Mouse (Mus musculus): ENCODE measurements around the gene Htra1.

Htra1 gene

DNA sequence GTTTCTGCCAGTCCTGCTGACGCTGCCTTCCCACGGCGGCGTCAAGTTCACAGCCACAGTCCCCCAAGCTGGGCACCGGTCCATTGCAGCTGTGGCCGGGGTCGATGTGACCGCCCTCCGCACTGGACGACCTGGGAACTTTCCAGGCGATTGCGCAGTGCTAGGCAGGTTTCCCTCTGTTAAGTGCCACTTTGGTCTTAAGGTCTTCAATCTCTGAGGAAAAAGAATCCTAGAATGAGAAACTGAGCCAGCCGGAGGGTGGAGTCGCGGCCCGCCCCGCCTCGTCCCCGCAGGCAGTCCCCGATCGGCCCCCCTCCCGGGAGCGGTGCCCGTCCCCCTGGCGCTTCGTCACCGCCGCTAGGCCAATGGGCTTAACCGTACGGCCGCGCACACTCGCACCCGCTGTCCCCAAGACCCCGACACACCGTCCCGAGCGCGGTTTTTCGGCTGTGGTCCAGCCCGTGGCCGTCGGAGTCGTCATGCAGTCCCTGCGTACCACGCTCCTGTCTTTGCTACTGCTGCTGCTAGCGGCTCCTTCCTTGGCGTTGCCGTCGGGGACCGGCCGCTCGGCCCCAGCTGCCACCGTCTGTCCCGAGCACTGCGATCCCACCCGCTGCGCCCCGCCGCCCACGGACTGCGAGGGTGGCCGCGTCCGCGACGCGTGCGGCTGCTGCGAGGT lies at the start of gene Htra1:
Gene Htra1 (plus strand): TSS at position 319 of the 679 bp plus-strand sequence.
- in situ Hi-C loops (cut with MboI, MseI), result no loop called here

DNA sequence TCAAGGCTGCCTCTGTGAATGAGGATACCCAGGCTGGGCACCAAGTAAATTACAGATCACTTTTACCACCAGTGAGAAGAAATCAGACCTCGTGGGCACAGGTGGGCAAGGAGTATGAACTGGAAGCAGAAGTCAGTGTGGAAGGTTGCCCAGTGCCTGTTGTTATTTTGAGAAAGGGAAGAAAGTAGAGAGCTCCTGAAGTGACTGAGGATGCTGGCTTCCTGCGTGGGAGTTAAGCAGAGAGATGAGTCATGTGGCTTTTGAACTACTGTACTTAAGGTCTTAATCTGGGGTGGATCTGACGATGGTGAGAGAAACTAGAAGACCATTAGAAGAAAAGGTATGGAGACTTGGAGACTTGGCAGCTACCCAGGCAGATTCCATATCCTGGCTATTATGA lies 49.7 kb upstream of the Htra1 start:
- in situ Hi-C loops (cut with MboI, MseI), result no loop called here

DNA sequence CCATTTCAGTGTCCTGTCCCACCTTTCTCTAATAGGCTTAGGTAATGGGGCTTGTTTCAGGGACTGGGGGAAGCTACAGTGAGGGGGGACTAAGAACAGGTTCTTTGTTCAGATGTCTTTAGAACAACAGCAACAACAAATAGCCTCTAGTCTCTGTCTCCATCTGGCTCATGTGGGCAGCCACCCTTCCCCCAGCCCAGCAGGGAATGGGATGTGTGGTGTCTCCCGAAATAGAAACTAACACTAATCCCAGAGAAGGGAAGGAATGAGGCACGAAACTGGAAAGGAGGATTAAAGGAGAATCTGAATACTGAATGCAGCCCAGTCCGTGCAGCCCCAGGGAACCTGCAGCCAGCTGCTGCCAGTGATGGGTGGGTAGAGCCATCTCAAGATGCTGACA lies 48.0 kb upstream of the Htra1 start:
- in situ Hi-C loops (cut with MboI, MseI), result no loop called here

DNA sequence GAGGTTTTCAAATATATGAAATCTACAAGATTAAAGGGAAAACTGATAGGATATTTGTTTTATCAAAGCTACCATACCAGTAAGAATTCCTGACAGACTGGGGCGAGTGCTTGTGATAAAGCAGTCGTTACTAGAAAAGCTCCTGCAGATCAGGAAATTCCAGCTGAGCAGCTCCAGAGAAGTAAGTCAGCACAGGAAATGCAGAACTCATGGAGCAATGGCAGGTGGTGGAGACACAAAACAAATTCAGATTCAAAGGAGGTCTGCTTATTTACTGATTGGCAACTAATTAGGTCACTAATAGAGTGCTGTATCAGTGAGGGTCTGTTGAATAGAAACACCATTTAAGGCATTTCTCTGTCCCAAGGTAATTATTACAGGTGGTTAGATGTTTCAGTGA lies 45.0 kb upstream of the Htra1 start:
- in situ Hi-C loops (cut with MboI, MseI), result loop anchor here in 1 of 2 experiments (10.0 kb wide), 1 partner anchor 376 kb away; no protein-coding TSS in a partner anchor

DNA sequence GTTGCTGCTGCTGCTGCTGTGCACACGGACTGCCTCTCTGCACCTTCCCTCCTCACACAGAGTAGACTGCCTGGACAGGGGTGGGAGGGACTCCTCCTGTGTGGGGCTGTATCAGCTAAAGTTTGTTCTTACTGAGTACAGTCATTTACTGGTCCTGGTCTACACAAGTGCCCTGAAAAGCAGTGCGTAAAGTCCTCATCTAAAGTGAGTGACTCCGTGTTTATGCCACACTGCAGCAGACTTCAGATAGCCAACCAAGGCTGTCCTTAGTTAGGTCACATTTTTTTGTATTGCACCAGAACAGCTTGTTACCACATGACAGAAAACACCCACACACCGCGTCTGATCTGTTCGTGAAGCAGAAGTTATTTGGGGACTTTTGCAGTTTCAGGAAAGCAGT lies 42.9 kb upstream of the Htra1 start:
- in situ Hi-C loops (cut with MboI, MseI), result loop anchor here in 1 of 2 experiments (10.0 kb wide), 1 partner anchor 378 kb away; no protein-coding TSS in a partner anchor

DNA sequence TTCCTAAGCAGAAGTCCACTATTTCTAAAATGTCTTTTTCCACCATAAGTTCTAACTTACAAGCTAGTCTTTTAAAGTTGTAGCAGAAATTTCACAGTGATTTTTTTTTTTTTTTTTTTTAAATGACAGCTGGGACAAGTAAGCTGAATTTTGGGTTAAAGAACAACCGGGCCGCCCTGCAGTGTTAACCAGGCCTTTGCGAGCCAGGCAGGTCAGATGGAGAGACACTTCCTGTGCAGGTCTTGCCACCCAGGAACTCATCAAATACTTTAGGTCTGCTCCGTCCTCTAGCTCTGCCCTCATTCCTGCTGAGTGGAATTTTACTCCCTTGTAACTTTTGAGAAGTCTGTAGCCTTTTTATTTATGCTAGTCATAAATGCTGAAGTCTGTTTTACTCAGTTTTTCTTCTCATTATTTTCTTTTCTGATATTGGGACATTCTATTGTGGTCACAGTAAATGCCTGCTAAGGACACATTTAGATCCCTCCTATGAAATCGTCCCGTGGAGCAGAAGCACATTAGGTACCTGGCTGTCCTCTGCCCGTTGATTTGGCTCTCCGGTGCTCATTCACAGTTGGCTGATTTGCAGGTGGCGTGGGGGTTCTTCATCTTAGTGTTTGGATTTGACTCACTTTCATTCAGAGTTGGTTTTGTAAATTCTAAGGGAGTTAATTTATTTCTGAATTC lies 40.8 kb upstream of the Htra1 start:
- in situ Hi-C loops (cut with MboI, MseI), result loop anchor here in 1 of 2 experiments (10.0 kb wide), 1 partner anchor 380 kb away; no protein-coding TSS in a partner anchor

DNA sequence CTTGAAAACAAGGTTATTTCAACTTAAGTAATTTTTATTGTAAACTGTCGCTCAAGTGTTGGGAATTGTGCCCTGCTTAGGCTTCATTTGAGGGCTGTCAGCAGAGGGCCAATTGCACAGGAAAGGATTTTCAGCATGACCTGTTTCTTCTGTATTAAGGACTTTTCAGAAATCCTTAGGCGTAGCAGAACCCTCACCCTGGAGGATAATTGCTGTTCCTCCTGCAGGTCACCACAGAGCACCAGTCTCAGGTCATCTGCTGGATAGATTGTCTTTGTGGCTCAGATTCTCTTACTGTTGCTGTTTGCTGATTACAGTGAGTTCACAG lies 40.3 kb upstream of the Htra1 start:
- in situ Hi-C loops (cut with MboI, MseI), result loop anchor here in 1 of 2 experiments (10.0 kb wide), 1 partner anchor 381 kb away; no protein-coding TSS in a partner anchor

DNA sequence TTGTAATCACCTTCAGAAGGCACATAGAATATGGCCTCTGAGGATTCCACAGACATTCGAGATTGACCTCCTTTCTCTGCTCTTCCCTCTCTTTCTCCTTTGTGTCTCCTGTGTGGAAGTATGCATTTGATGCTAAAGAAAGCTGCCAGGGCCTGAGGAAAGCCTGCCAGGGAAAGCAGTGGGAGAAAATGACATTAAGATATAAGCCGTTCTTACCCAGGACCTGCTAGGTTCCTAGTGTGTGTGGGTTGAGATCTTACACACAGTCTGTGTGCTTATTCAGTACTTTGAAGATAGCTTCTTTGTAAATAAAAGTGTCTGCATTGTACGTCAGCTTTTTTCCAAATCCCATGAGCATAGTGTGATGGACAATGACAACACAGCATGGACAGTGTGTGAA lies 39.8 kb upstream of the Htra1 start:
- in situ Hi-C loops (cut with MboI, MseI), result loop anchor here in 1 of 2 experiments (10.0 kb wide), 1 partner anchor 381 kb away; no protein-coding TSS in a partner anchor

DNA sequence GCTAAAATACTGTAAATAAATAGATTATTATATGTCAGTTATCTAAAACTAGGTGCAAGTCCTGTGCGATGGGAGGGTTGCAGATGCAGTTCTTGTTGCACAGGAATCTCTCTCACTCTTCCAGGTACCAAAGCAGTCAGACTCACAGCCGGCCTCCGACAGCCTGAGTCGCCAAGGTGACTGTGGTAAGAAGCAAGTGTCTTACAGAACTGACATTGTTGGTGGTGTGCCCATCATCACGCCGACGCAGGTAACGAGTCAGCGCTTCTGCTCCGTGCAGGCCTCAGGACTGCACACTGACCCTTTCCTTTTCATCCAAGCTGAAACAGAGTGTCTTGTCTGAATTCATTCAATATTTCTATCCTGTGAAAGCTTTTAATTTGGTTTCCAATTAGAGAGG lies 38.7 kb upstream of the Htra1 start:
- in situ Hi-C loops (cut with MboI, MseI), result loop anchor here in 1 of 2 experiments (10.0 kb wide), 1 partner anchor 382 kb away; no protein-coding TSS in a partner anchor

DNA sequence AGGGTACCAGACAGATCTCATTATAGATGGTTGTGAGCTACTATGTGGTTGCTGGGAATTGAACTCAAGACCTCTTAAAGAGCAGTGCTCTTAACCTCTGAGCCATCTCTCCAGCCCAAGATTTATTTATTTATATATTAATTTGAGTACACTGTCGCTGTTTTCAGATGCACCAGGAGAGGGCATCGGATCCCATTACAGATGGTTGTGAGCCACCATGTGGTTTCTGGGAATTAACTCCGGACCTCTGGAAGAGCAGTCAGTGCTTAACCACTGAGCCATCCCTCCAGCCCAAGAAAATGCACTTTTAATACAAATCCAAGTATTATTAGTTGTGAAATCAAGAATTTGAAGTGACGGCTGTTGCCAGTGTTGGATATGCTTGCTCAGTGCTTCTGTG lies 37.5 kb upstream of the Htra1 start:
- in situ Hi-C loops (cut with MboI, MseI), result loop anchor here in 1 of 2 experiments (10.0 kb wide), 1 partner anchor 384 kb away; no protein-coding TSS in a partner anchor

DNA sequence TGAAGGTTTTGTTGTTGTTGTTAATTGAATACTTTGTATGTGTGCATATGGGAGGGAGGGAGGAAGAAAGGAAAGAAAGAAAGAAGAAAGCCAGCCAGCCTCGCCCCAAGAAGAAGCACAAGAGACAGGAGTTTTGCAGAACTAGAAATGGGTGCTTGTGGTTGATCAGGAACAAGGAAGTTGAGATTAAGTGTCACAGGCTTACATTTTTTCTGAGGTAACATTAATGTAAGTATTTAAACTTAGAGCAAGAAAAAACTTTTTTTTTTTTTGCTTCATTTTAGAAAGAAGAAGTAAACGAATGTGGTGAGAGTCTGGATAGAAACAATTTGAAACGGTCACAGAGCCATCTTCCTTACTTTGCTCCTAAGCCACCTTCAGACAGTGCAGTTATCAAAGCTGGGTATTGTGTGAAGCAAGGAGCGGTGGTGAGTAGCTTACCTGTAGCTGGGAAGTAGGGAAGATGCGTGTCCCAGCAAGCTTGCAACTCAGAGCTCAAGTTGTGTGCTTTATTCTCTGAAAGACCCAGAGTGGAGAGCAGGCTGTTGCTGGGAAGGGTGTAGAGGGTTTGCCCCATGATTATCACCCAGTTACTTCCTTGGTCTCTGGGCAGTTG lies 35.6 kb upstream of the Htra1 start:
- in situ Hi-C loops (cut with MboI, MseI), result no loop called here

DNA sequence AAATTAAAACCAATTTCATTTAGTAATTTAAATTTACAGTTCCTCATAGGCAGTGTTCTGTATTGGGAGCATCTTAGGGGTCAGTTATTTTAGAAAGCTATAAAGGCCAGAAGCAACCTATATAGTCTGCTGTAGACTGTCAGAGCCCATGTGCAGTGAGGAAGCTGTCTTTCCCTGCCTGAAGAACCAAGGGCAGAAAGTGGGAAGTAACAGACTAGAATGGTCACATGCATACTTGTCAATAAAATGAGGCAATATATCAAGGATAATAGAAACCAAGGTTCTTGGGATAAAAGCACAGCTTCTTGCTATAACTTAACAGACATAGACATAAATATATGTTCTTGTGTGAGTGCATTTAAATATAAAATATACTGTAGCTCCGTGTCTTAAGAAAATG lies 33.0 kb upstream of the Htra1 start:
- in situ Hi-C loops (cut with MboI, MseI), result no loop called here

DNA sequence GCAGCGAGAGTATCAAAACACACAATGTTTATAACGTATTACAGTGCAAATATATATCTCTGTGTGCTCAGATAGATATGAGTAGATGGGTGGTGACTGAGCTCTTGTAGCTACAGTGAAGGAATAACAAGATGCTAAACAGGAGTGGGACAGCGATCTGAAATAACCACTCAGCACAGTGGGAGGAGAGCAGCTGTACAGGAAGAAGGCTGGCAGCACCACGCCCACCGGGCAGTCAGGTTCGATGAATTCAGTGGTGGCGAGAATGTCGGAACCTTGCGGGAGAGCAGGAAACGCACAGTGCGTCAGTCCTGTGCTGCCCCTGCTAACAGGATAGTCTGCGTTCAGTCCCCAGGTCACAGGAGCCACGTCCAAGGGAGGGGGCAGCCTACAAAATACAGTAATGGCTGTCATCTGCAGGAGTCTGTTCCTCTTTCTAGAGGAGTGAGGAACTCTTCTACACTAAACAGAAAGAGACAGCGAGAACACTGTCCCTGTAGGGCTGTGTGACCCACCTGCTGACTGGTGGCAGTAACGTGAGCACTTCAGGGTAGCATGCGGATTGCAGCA lies 32.3 kb upstream of the Htra1 start:
- in situ Hi-C loops (cut with MboI, MseI), result no loop called here

DNA sequence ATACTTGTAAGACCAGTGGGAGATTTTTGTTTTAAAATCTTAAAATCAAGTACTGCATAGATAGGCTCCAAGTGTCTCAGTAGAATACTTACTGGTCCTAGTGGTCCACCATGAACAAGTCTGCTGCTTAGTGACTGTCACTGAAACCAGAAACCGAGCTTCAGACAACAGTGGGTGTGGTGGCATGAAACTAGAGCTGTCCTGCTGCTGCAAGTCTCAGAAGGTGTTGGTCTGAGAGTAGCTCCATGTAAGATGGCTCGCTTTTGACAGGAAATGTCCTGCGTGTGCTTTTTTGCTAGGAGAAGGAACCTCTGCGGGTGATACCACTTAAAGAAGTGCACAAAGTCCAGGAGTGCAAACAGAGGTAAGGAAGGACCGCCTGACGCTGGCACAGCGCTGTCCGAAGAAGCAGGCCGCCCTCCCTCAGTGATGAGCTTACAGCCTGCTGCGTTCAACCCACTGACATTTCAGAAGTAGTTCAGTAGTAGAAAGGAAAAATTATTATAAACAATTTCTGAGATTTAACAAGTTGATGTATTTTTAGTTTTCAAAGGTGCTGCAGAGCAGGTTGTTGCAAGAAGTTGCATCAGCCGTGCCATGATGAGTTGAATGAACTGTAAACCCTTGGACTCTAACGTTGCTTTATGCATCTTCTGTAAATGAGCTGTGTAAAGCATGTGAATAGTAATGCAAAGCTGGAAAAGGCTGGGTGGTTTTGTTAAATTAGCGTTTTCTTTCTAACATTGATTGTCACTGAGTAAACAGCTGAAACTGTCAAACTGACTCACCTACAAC lies 31.1 kb upstream of the Htra1 start:
- in situ Hi-C loops (cut with MboI, MseI), result no loop called here

DNA sequence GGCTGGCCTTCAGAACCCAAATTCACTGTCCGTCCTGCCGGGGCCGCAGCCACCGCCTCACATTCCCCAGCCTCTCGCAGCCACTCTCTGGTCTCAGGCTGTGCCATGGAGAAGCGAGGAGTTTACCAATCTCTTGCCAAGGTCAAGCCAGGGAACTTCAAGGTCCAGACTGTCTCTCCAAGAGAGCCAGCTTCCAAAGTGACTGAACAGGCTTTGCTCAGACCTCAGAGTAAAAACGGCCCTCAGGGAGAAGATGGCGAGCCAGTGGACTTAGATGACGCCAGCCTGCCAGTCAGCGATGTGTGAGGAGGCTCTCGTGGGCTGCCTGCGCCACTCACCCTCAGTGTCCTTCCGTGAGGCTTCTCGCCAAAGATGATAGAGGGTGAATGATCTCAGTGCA lies 25.1 kb upstream of the Htra1 start:
- in situ Hi-C loops (cut with MboI, MseI), result loop anchor here in 1 of 2 experiments (5.0 kb wide), 1 partner anchor 139 kb away; the partner anchor contains the start of gene Btbd16

DNA sequence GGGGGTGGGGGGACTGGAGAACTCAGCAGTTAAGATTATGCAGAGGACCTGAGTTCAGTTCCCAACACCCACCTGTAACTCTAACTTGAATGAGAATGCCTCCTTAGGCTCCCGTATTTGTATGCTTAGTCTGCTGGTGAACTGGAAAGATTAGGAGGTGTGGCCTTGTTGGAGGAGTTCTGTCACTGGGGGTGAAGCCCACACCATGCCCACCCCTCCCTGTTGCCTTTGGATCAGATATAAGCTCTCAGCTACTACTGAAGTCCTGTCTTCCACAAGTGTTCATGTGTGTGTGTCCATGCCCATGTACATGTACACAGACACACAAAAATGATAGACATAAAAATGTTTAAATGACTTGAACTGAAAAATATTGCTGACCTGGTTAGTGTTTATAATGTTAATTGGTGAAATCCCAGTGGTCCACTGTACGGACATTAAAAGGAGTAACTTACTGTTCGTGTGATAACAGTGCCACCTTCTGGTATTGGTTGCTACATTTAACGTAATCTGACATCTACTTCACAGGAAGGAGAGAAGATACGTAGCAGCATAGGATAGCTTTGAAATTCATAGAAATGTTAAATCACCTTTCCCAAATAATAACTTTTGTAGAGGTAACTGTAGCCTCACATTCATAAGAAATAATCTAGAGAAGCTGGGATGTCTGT lies 21.1 kb upstream of the Htra1 start:
- in situ Hi-C loops (cut with MboI, MseI), result loop anchor here (5.0 kb wide), 1 partner anchor 143 kb away; the partner anchor contains the start of gene Btbd16 (in 2 of the 2)

DNA sequence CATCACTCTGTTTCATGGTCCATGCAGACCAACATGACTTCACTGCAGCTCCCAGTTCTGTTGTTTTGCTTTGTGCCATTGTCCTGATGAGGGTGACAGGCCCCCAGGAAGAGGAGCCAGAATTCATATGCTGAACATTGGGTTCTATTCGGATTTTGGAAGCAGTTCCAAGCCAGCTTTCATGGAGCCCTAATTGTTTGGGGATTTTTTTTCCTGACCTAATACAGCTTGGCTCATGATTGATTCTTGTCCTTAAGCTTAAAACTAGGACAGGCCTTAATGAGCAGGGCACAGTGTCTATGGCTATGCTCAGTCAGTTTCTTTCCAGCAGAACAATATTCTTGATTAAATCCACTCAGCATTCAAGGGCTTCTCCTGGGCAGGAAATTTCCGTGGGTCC lies 17.7 kb upstream of the Htra1 start:
- in situ Hi-C loops (cut with MboI, MseI), result loop anchor here in 1 of 2 experiments (5.0 kb wide), 1 partner anchor 146 kb away; the partner anchor contains the start of gene Btbd16

DNA sequence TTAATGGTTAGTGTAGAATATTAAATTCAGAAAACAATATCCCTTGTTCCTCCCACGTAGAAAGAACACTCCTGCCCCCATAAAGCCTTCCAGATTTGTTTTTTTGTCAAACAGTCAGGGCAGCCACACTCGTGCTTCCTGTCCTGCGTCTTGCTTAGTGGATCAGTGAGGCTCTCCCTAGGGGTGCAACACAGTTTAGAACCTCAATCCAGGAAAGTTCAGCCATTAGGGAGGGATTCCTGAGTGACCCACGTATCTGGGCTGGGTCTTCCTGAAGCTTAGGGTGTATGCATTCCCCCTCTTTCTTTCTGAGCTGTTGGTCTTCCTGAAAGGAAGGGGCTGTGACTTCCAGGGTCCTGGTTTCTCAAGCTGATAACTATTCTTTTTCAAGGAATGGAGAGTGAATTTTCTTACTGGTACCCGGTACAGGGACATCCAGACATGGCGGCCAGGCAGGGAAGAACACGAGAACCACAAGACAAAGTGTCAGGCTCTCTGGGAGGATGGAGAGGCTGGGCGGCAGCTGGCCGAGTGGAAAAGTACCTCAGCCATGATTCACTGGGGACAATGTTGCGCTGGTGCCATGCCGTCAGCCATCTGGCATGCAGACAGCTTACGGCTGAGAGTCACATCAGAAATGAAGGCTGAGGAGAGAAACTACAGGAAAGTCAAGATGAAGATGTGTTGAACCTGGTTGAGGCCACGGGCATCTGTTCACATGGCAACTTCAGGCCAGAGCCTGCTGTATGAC lies 12.8 kb upstream of the Htra1 start:
- in situ Hi-C loops (cut with MboI, MseI), result no loop called here

DNA sequence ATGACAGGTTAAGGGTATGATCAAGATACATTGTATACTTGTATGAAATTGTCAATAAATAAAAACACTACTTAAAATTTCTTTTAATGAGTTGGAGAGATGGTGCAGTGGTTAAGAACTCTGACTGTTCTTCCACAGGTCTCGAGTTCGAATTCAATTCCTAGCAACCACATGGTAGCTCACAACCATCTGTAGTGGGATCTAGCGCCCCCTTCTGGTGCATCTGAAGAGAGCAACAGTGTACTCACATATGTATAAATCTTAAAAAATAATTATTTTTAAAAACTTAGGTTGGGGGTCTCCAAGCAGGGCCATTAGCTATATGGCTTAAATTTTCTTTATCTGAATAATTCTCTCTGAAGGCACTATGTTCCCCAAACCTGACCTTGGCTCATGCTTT lies 5.5 kb upstream of the Htra1 start:
- in situ Hi-C loops (cut with MboI, MseI), result no loop called here

DNA sequence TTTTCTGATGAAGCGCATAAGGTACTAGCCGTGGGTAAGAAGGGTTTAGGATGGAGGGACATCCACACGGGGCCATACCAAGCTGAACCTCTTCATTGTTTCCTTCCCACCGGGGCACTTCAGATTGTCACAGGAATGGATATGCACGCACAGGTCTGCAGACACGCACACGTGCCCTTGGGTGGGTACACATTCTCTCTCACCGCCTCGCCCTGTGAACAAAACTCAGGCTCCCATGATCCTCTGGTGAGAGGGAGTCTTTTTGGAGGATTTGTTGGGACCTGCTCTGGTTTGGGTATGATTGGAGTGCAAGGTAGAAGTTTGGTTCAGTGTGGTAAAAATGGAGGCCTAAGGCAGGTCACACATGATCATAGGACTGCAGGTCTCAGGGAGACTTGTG lies 3.0 kb upstream of the Htra1 start:
- in situ Hi-C loops (cut with MboI, MseI), result no loop called here
